Mouse (Mus musculus): ENCODE measurements around the gene Mapk13. TPM values are rescaled to one million over a fixed set of nuclear protein-coding genes. Genes with fewer than 3 reads are reported as not detected.

Mapk13 gene
- polyA plus RNA-seq, 1 experiment from 2014 or later: 61.0 TPM

DNA sequence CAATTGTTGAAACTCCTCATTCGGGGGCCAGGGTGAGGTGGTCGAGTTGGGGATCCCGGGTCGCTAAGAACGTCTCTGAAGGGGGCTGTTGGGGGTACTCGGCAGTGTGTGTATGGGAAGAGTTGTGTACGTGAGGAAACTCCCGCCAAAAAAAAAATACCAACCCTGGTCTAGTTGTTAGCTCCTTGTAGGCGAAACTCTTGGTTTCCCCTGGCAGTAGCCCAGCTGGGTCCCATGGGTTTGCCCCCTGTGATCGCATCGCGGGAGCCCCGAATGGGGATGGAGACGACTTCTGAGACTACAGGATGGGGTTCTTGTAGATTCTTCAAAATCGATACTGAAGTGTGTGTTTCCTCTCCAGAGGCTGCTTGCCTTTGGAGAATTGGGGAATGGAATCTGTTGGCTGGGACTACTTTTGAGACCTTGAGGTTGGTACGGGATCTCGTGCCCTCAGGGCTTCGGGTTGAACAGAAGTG, 32.9 kb downstream of the Mapk13 start:
- peak overlapping the region; percentile 99 for H3K4me2 ChIP-seq
- H3K9me3 ChIP-seq (ENCODE audit: low read depth, low read length): no peaks in the 10 kb centered on the region
- ATAC-seq (ENCODE audit: insufficient read depth) (peak; percentile 16; the same call in 1 of the 2 replicates), DNase-seq (peak; percentile 71)
- no peak for TF ChIP-seq CTCF (IDR thresholded peaks at IDR 0.05; ENCODE audit: low read depth)
- peaks cover 20% of the 10 kb centered on the region for H3K36me3 ChIP-seq (ENCODE audit: insufficient read depth)
- 1% methylated on average over 18 of the region's 18 CpGs for WGBS
- 0 out of 2 replicates have a peak overlapping the region, but pooled peaks have one; percentile 28 for H3K27ac ChIP-seq (ENCODE audit: low read depth)
- H3K27me3 ChIP-seq (ENCODE audit: insufficient read depth, low read length): no peaks in the 10 kb centered on the region
- peaks cover 4% of the 10 kb centered on the region; the same call in 1 of the 2 replicates for H3K4me1 ChIP-seq (ENCODE audit: insufficient read depth)
- H3K4me3 ChIP-seq (ENCODE audit: low read depth, low read length): peak overlapping the region; percentile 85
- peak overlapping the region; percentile 71 for H3K9ac ChIP-seq

DNA sequence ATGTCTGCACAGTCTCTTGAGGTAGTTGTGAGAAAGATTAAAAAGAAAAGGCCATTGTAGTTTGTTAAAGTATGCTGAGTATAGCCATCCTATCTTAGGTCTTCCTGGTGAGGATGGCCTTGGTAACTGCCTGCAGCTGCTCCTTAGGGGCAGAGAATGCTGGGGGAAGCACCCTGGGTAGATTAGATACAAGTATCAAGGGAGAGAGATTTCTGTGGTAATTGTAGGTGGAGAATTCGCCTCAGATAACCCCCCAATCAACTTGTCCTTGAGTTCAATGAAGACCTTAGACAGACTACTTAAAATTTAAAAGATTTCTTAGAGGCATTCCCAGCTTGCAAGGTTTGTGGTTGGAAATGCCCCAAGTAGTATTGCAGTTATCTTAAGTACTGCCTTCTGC, 34.2 kb downstream of the Mapk13 start:
- Histone ChIP-seq H3K9ac (no peak overlapping the region), H3K36me3 (ENCODE audit: insufficient read depth) (peaks cover 31% of the 10 kb centered on the region), H3K27ac (ENCODE audit: low read depth) (no peak overlapping the region), H3K4me3 (ENCODE audit: low read depth, low read length) (no peak overlapping the region), H3K4me2 (no peak overlapping the region; the same call in 1 of the 2 replicates), H3K9me3 (ENCODE audit: low read depth, low read length) (no peaks in the 10 kb centered on the region), H3K27me3 (ENCODE audit: insufficient read depth, low read length) (no peaks in the 10 kb centered on the region), H3K4me1 (ENCODE audit: insufficient read depth) (peaks cover 4% of the 10 kb centered on the region; the same call in 1 of the 2 replicates)
- no peak for ATAC-seq (ENCODE audit: insufficient read depth)
- TF ChIP-seq CTCF (IDR thresholded peaks at IDR 0.05; ENCODE audit: low read depth): no peak
- 90% methylated on average over 1 of the region's 1 CpGs for WGBS
- DNase-seq: no peak

DNA sequence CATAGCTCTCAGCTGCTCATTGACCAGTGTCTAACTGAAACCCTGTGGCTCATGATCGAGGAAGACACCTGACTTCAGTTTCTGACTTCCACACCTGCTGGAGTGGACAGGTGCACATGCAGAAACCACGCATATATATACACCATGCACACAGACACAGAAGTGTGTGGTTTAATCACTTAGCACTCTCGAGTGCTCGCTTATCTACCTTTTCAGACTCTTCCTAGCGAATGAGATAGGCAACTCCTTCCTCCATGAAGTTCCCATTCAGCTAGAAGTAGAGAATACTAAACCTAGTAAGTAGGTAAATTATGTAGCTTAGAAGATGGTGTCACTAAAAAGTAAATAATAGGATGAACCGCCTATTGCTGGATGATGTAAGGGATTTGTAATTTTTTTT, 35.9 kb downstream of the Mapk13 start:
- TF ChIP-seq CTCF (IDR thresholded peaks at IDR 0.05; ENCODE audit: low read depth): no peak
- Histone ChIP-seq H3K9me3 (ENCODE audit: low read depth, low read length) (no peaks in the 10 kb centered on the region), H3K4me3 (ENCODE audit: low read depth, low read length) (no peak overlapping the region), H3K36me3 (ENCODE audit: insufficient read depth) (peaks cover 48% of the 10 kb centered on the region), H3K27ac (ENCODE audit: low read depth) (no peak overlapping the region), H3K9ac (no peak overlapping the region), H3K27me3 (ENCODE audit: insufficient read depth, low read length) (no peaks in the 10 kb centered on the region), H3K4me2 (no peak overlapping the region), H3K4me1 (ENCODE audit: insufficient read depth) (no peaks in the 10 kb centered on the region)
- WGBS: 82% methylated on average over 6 of the region's 6 CpGs
- DNase-seq (no peak), ATAC-seq (ENCODE audit: insufficient read depth) (no peak)

DNA sequence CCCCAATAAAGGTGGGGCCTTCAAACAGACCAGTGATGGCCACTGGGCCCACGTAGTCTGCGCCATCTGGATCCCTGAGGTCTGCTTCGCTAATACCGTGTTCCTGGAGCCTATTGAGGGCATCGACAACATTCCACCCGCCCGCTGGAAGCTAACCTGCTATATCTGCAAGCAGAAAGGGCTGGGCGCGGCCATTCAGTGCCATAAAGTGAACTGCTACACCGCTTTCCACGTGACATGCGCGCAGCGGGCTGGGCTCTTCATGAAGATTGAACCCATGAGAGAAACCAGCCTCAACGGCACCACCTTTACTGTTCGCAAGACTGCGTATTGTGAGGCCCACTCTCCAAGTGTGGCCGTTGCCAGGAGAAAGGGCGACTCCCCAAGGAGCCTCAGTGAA, 37.7 kb downstream of the Mapk13 start:
- H3K4me1 ChIP-seq (ENCODE audit: insufficient read depth): no peaks in the 10 kb centered on the region
- DNase-seq (no peak), ATAC-seq (ENCODE audit: insufficient read depth) (no peak)
- TF ChIP-seq CTCF (IDR thresholded peaks at IDR 0.05; ENCODE audit: low read depth): no peak
- no peak overlapping the region for H3K9ac ChIP-seq
- no peak overlapping the region for H3K27ac ChIP-seq (ENCODE audit: low read depth)
- H3K27me3 ChIP-seq (ENCODE audit: insufficient read depth, low read length): no peaks in the 10 kb centered on the region
- no peaks in the 10 kb centered on the region for H3K9me3 ChIP-seq (ENCODE audit: low read depth, low read length)
- 93% methylated on average over 19 of the region's 19 CpGs for WGBS
- H3K36me3 ChIP-seq (ENCODE audit: insufficient read depth): peaks cover 66% of the 10 kb centered on the region
- H3K4me3 ChIP-seq (ENCODE audit: low read depth, low read length): no peak overlapping the region
- H3K4me2 ChIP-seq: no peak overlapping the region

DNA sequence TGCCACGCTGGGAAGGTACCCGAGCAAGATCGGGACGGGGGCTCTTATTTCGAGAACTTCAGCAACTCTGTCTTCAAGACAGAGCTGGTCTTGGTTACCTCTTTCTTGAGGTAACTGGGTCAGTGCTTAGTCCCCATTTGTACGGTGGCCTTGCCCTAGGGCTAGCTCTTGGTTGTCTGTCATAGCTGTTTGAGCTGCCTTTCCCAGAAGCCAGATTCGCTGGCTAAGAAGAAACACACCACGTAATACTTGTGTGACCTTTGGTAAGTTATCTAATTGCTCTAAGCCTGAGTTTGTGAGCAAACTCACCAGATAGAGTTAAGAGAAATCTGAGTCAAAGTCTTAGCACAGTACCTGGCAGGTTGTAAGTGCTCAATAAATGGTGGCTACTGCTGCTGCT, 39.6 kb downstream of the Mapk13 start:
- no peak for ATAC-seq (ENCODE audit: insufficient read depth)

DNA sequence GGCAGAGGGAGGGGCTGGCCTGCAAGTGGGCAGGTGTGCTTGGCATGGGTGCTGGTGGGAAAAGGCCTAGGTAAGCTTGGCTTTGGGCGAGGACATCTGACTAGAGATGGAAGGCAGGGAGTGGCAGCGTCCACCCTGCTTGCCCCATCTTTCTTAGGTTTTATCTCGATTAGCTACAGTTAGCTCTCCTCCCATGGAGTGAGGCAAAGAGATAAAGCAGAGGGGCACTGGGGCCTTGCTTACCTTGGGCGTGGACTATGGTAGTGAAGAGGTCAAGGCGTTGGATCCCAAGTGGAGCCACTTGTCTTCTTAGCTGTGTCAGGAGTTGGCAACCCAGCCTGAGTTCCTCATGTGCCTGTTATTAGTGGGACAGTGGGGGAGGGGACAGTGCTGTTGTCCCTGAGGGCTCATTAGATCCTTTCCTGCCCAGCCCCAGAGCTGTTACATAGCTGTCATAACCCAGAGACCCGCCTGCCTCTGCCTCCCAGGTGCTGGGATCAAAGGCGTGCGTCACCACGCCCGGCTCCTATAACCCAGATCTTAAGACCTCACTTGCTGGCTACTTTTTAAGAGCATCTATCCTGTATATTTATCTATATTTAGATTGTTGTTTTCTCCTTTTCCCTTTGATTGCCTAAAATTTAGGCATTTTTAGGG, 40.2 kb downstream of the Mapk13 start:
- H3K4me3 ChIP-seq (ENCODE audit: low read depth, low read length): no peak overlapping the region
- H3K36me3 ChIP-seq (ENCODE audit: insufficient read depth): peaks cover 89% of the 10 kb centered on the region
- ATAC-seq (ENCODE audit: insufficient read depth) (no peak), DNase-seq (no peak)
- no peak for TF ChIP-seq CTCF (IDR thresholded peaks at IDR 0.05; ENCODE audit: low read depth)
- no peak overlapping the region for H3K9ac ChIP-seq
- no peaks in the 10 kb centered on the region for H3K9me3 ChIP-seq (ENCODE audit: low read depth, low read length)
- H3K4me2 ChIP-seq: no peak overlapping the region
- H3K4me1 ChIP-seq (ENCODE audit: insufficient read depth): no peaks in the 10 kb centered on the region
- H3K27me3 ChIP-seq (ENCODE audit: insufficient read depth, low read length): no peaks in the 10 kb centered on the region
- 91% methylated on average over 10 of the region's 10 CpGs for WGBS
- no peak overlapping the region for H3K27ac ChIP-seq (ENCODE audit: low read depth)

More for the DNA sequence above, 39.6 kb downstream of the Mapk13 start:
- Histone ChIP-seq H3K4me1 (ENCODE audit: insufficient read depth) (no peaks in the 10 kb centered on the region), H3K27ac (ENCODE audit: low read depth) (no peak overlapping the region), H3K27me3 (ENCODE audit: insufficient read depth, low read length) (no peaks in the 10 kb centered on the region), H3K4me3 (ENCODE audit: low read depth, low read length) (no peak overlapping the region), H3K9me3 (ENCODE audit: low read depth, low read length) (no peaks in the 10 kb centered on the region), H3K36me3 (ENCODE audit: insufficient read depth) (peaks cover 84% of the 10 kb centered on the region), H3K4me2 (no peak overlapping the region), H3K9ac (no peak overlapping the region)
- 94% methylated on average over 8 of the region's 8 CpGs for WGBS
- TF ChIP-seq CTCF (IDR thresholded peaks at IDR 0.05; ENCODE audit: low read depth): no peak
- no peak for DNase-seq

DNA sequence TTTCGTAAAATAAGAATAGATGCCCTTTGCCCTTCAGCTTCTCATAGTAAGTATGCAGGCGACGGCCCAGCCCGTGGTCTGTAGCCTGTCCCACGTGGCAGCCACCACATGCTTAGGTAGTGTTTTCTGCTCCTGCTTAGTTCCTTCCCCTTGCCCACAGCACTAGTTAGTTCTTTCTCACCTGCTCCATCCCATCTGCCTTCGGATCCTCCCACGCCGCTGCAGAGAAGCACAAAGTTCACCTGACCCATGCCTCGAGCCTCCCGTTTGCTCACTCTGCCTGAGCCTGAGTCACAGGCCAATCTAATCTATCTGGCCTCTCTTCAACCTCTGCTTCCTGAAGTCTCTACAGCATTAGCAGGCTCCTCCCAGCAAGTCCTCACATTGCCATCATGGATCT, 43.2 kb downstream of the Mapk13 start:
- ATAC-seq (ENCODE audit: insufficient read depth) (no peak), DNase-seq (no peak)
- Histone ChIP-seq H3K27me3 (ENCODE audit: insufficient read depth, low read length) (no peaks in the 10 kb centered on the region), H3K4me1 (ENCODE audit: insufficient read depth) (no peaks in the 10 kb centered on the region), H3K27ac (ENCODE audit: low read depth) (no peak overlapping the region), H3K9me3 (ENCODE audit: low read depth, low read length) (no peaks in the 10 kb centered on the region), H3K4me3 (ENCODE audit: low read depth, low read length) (no peak overlapping the region), H3K4me2 (no peak overlapping the region), H3K36me3 (ENCODE audit: insufficient read depth) (peaks cover 97% of the 10 kb centered on the region), H3K9ac (no peak overlapping the region)
- no peak for TF ChIP-seq CTCF (IDR thresholded peaks at IDR 0.05; ENCODE audit: low read depth)
- 92% methylated on average over 10 of the region's 10 CpGs for WGBS
